Mouse (Mus musculus): Measurements from ENCODE around the gene Ap2a2. TPM values are rescaled to one million over a fixed set of nuclear protein-coding genes. Genes with fewer than 3 reads are reported as not detected.

Ap2a2 gene
- total RNA-seq (2021) = 100 to 1,000 TPM; 216 to 228 TPM

DNA sequence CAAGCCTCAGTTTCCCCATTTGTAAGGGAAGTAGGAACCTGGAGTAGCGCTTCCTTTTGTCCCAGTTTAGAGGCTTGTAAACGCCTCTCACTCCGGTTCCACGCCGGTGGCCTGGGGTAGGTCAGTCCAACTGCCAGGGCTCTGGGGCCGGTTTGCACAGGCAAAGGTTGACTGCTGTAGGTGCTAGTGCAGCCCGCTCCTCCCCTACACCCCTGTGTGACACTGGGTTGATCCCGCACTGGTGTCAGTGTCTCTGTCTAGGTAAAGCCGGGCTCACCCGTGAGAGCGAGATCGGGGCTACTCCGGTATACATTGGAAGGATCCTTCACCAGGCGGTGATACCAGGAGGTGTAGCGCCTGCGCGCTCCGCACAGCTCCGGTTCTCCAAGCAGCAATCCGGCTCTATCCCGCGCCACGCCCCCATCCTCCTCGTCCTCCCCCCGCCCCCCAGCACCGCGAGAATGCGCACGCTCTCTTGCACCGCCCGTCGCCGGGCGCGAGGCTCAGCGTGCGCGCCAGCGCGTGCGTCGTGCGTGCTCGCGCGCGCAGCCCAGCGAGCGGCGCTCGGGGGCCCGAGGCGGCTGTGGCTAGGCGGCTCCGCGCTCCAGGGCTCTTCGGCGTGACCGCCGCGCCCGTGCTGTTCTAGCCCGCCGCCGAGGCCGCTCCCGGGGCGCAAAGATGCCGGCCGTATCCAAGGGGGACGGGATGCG is at the start of gene Ap2a2:
TSS of gene Ap2a2 (plus strand) at position 492 of the 710 bp plus-strand sequence.
- intact Hi-C loops (cut with DNase I) = no loop called here

DNA sequence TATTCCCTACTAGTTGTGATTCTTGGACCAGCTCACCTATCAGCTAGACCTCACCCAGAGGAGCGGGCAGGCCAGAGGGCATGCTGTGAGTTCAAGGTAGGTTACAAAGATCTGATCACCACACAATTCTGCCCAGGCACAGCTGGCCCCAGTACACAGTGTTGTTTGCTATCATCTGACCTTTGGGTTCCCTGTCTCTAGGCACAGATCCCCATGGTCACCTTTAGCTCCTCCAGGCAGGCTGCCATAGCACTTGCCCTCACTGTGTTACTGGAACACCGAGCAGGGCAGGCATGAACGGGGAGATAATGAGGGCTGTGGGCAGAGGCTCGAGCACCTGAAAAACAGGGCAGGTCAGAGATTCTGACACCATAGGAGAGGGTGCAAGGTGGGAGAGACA is 44.3 kb upstream of the Ap2a2 start:
- DNase-seq = no peak
- intact Hi-C loops (cut with DNase I) = no loop called here

More for the DNA sequence above, at the start of gene Ap2a2:
- peak; percentile 97 for DNase-seq

DNA sequence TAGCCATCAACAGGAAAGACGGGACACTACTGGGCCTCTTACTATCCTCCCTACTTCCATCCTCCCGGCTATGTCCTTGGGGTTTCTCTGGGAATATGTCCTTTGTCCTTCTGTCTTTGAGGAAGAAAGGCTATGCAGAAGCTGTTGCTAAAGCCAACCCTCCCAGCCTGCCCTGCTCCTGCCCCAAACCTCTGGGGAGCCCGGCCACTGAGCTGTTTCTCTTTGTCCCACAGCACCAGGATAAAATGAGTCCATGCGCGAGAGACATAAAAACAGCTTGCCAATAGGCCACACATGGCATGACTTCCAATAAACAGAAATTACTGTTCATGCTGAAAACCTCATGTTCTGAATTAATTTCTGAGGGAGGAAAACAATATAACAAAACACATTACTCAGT is 43.7 kb upstream of the Ap2a2 start:
- no peak for DNase-seq
- intact Hi-C loops (cut with DNase I) = no loop called here

DNA sequence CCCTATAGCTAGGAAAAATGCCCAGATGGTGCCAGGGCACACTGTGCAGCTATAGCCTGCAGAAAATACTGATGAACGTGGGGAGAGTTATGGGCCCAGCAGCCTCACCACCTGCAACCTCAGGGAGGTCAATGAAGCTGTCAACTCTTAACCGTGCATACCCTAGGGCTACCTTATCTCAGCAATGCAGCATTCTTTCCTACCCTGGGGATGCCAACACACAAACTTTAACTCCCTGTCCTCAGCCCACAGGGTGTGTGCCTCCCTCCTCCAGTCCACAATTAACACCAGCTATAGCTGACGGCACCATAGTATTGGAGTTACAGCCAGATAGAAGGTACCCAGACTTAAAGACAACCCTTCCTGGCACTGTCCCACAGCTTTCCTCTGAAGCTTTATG is 43.0 kb upstream of the Ap2a2 start:
- no peak for DNase-seq
- intact Hi-C loops (cut with DNase I) = no loop called here

DNA sequence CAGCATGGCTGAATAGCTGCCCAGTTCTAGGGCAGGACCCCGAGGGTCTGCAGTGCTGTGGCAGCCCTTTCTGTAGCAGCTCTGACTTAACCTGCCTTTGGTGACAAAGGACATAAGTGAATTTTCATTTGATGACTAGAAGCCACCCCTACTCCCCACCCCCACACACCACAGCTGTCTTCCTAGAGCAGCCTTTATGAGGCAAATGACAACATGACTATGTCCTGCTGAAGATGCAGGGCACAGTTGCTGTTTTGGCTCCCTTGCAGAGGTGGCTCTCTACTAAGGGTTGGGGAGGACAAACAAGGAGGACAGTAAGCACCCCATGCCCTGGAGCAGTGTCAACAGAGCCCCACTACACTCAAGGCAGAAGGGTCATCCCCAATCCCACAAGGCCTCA is 42.2 kb upstream of the Ap2a2 start:
- intact Hi-C loops (cut with DNase I) = loop anchor here (5.0 kb wide), 1 partner anchor 37 kb away; no protein-coding TSS in a partner anchor
- no peak for DNase-seq

DNA sequence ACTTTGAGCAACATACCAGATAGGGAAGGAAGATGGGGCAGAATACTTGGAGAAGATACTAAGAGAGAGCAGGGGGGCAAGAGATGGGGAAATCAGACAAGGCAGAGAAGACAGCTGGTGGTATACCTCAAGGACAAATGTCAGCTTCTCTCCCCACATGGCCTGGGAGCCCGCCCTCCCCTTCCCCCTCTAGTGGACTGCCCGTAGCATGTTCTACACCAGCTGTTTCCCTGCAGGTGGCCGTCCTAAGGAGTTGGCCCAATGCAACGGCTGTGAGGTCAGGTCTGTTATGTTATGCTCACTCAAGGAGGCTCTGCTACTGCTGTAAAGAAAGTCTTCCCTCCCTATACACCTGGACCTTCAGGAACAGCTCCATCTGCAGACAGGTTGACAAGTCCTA is 39.0 kb upstream of the Ap2a2 start:
- intact Hi-C loops (cut with DNase I) = loop anchor here (5.0 kb wide), 1 partner anchor 41 kb away; no protein-coding TSS in a partner anchor

DNA sequence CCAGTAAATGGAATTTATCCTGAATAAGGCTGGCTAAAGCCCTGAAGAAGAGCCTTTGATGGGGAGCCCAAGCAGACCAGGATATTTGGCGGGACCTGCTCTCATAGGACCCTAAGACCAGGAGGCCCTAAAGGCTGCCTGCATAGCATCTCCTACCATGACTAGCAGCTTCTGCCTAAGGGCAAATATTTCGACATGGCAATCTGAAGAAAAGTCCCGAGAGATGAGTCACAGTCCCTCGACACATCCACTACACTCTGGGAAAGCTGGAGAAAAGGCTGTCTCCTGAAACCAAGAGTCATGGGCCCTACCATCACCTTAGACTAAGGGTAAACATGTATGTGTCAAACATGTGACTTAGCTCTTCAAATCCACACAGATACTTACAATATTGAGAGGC is 37.7 kb upstream of the Ap2a2 start:
- intact Hi-C loops (cut with DNase I) = loop anchor here (5.0 kb wide), 1 partner anchor 42 kb away; no protein-coding TSS in a partner anchor
- DNase-seq = no peak

More for the DNA sequence above, 39.0 kb upstream of the Ap2a2 start:
- peak; percentile 75 for DNase-seq

DNA sequence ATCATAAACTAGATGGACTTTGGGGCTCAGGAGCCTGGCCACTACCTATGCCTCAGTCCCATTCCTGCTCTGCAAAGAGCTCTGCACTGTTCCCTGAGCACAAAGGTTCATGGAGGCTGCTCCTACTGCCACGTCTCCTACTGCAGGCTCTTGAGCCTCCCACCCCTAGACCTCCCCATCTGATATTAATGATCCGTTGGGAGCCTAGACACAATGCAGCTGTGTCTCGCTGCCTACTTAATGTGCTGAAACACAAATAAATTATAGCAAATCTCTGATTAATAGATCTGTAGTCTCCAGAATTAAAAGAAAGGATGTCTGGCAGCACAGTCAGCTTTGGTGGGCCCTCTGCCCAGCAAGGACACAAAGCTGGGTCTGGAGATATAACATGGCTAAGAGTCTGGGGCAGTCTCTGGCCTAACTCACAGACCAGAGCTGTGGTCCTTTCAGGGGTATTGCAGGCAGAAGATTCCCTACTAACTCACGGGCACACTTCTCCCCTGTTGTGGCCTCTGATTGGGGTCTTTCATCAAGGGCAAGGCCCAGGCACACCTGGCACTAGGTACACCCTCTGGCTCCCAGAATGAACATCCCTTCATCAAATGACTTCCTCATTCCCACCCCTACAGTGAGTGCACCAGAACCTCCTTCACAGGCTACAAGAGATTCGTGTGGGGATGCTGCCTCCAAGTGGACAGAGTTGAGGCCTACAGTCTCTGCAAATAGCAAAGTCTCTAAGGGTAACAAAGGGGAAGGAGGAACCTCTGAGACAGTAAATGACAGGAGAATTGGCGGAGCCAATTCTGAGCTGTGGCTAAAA is 37.0 kb upstream of the Ap2a2 start:
- intact Hi-C loops (cut with DNase I) = loop anchor here (5.0 kb wide), 1 partner anchor 43 kb away; no protein-coding TSS in a partner anchor
- peak; percentile 80 for DNase-seq

DNA sequence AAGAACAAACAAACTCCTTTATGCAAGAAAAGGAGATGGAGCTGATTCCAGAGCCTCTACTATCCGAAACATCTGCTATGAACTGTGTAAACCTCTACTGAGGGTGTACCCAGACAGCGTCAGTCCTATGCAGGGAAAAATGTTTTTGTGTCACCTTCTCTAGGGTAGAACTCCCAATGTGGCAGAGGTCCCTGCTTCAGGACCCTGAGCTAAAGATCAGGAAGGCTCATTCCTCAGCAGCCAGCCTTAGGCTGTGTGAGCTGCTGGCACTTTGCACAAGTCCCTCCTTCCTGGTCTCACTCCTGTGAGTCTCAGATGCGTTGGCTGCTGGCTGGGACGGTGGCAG is 36.4 kb upstream of the Ap2a2 start:
- intact Hi-C loops (cut with DNase I) = no loop called here
- DNase-seq = no peak

DNA sequence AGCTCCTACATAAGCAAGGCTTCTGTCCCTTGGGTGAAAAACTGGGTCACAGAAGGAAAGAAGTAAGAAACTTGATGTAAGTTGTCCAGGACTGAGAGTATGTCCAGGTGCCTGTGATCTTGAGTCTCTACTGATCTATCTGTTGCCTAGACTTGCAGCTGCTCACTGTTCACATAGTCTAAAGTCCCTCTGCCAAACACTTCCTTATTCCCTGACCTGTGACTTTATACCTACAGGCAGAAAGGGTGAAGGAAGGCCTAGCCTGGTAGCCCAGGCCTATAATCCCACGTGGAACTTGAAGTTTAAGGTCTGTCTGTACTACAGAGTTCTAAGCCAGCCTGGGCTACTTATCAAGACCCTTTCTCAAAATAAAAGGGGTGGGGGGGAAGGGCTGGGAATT is 26.4 kb upstream of the Ap2a2 start:
- no peak for DNase-seq
- intact Hi-C loops (cut with DNase I) = no loop called here

DNA sequence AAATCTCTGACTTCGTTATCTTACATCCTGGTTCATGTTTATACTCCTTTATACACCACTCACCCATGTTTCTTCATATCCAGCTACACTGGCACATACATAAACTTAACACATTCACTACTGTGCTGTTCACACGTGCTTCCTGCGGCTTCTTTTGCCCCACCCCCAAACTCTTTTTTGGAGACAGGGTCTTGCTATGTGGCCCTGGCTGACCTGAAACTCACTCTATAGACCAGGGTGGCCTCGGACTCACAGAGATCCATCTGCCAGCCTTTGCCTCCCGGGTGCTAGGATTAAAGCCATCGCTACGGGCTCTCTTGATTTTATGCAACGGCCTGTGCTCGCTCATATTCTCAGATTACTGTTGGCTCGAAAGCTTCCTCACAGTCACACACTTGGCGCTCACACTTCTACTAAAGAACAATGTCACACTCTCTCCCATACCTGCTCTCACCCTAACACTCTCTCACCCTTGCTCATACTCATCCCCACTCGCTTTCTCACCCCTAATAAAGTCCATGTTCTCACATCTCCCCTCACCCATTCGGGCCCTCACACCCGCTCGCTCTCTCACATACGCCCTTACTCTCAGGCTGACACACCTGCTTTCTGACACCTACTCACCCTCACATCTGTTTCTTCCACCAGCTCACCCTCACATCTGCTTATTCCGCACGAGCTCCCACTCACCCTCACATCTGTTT is 23.0 kb upstream of the Ap2a2 start:
- intact Hi-C loops (cut with DNase I) = no loop called here
- DNase-seq = no peak

DNA sequence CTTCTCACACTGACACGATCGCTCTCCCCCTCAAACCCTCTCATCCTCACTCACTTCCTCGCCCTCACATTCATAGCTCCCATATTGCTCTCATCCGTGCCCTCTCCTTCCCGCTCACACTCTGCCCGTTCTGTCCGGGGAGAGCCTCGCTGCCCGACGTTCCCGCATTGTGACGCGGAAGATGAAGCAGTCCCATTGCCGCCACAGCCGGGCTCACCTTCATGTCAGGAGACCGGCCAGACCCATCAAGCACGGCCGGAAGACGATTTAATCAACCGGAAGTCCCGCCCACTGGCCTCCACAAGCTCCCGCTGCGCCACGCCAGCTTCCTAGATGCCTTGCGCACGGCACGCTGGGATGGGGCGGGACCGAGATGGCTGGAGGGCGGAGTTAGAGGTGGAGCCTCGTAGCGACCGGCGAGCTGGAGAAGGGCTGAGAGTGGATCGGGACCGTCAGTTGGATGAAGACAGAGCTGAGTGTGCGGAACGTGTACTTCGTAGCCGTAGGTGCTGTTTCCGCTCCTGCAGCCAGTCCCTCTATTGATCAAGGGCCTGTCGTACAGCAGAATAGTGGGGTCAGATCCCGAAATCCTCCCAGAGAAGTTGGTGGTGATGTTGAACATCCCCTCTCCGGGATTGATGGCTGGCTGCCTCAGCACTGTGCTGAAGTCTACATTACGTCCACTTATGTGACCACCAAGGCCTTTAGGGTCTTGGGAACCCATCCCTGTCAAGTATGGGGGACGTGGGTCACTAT is 22.2 kb upstream of the Ap2a2 start, which contains the start of gene Chid1:
TSS of gene Chid1 (minus strand) at position 302 of the 756 bp plus-strand sequence.
- DNase-seq = peak; percentile 99
- intact Hi-C loops (cut with DNase I) = no loop called here

DNA sequence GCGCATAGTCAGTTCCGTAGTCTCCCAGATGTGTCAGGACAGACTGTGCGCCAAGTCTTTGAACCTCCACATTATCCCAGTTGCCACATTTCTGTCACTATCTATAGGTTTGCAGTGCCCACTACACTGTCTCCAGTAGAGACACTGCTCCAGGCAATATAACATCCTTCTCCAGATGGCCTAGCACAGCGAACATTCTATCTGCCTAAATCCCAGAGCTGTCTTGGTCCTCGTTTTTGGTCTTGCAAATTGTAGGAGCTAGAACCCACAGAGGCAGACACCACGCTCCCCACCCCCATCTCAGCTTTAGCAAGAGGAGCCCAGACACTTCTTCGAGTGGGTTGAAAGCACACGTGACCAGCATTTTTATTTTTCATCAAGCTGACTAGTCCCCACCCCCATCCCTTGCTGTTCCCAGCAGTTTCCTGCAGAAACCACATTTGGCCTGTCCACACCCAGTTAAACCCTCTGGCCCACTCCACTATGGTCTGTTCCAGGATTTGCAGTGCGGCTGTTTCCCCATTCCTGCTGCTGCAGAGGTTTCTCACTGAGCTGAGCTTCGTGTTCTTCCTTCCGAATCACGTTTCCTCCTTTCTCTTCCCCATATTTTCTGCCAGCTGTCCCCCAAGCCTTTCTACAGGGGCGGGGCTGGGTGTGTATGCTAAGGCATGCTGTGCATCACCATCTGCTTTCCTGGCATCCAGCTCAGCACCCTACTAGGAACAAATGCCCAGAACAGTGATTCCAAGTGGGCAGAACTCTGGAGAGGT is 21.5 kb upstream of the Ap2a2 start:
- peak; percentile 85 for DNase-seq
- intact Hi-C loops (cut with DNase I) = no loop called here

DNA sequence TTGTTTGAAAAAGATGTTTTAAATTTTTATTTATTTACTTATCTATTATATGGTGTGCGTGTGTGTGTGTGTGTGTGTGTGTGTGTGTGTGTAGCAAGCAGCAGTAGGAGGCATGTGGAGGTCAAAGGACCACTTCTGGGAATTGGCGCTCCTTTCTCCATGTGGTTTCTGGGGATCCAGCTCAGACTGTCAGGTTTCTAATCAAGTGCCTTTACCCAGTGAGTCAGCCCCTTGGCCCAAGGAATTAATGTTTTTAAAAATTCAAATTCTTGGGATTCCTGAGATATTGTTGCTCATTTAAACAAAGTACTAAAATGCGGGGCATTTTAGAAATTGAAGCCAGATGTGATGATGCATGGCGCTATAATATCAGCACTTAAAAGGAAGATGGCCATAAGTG is 20.3 kb upstream of the Ap2a2 start:
- intact Hi-C loops (cut with DNase I) = no loop called here
- no peak for DNase-seq

DNA sequence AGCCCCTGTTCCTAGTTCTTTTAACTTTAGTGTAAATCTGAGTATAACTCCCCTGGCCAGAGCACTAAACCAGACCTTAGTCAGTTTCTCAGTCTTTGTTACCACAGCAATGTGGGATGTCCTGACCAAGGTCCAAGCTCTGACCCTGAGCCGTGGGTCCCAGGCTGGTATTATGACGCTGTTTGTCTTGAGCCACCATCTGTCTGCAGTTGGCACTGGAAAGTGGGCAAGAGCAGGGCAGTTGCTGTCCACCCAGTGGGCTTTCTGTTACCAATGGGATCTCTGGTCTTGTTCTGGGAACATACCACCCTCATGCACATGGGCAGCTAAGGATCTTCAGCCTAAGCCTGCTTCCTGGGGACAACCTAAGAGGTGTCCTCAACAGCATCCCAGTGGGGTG is 19.4 kb upstream of the Ap2a2 start:
- intact Hi-C loops (cut with DNase I) = no loop called here

DNA sequence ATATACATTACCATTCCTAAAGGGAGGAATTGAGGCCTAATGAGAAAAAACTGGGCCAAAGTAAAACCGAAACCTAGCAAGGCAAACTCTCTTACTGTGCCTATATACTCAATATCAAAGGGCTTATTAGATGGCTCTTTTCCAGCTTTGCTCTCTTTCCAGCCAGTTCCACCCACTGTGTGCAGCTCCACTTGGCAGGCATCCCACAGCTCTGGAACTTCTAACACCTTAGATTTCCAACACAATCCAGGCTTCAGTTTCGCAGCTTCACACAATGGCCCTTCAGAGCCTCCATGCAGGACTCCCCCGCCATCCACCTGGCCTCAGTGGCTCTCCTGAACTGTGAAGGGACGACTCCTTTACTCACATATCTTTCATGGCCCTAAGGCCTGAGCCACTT is 17.3 kb upstream of the Ap2a2 start:
- DNase-seq = peak; percentile 54
- intact Hi-C loops (cut with DNase I) = no loop called here

More for the DNA sequence above, 19.4 kb upstream of the Ap2a2 start:
- no peak for DNase-seq

DNA sequence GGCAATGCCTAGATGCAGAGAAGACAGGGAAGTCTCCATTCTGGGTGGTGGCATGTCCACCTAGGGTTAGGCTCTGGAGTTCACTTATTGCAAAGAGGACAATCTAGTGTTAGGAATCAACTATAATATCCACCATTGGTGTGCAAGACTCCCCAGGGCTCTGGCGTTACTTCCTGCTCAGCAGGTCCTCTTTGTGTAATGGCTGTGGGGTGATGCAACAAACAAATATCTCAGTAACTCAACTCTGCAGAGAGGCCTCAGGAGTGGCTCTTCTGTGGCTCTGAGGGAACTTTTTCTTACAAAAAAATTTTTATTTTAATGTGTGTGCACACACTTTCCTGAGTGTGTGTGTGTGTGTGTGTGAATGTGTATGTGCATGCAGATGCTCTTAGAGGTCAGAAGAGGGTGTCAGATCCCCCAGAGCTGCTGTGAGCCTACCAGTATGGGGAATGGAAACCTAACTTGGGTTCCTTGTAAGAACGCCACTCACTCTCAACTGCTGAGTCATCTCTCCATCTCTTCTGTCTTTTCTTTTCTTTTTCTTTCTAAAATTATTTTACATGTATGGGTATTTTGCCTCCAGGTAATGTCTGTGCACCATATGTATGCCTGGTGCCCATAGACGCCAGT is 12.4 kb upstream of the Ap2a2 start:
- no peak for DNase-seq
- intact Hi-C loops (cut with DNase I) = no loop called here

DNA sequence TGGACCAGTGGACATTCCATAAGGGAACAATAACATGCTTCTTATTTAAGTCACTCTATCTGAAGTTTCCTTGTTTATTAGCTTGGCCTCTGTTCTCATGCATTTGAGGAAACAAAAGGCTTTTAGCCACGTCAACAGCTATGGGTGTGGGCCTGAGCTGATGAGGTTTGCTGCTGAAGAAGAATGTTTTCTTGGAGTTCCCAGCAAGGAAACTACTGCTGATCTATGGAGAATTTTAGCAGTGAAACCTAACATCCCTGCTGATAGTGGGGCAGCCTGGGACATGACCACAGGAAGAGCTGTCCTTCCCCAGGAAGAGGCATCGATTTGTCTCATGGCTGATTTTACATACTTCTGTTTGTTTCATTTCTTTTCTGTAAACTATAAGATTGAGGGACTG is 11.5 kb upstream of the Ap2a2 start:
- DNase-seq = no peak
- intact Hi-C loops (cut with DNase I) = no loop called here

DNA sequence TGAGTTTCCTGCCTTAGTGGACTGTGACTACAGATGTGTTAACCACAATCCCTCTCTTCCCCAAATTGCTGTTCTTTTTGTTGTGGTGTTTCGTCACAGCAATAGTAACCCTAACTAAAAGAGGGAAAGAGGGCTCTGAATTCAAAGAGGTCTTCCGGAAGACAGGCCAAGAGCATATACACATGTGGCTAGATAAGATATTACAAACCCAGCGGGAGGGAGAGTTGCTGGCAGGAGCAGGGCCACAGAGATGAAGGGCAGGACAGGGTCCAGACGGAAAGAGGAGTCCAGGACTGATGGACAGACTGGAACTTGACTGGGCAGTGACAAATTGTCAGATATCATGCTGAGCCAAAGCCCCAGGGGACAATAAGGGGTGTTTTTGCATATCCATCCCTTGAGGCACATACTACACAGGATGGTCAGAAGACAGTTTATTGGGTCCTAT is 3.6 kb upstream of the Ap2a2 start:
- no peak for DNase-seq
- intact Hi-C loops (cut with DNase I) = no loop called here
